Mouse (Mus musculus) duodenum, adult 2 months (tissue): ENCODE measurements around the gene 4930474N05Rik. TPM values are rescaled to one million over a fixed set of nuclear protein-coding genes. Genes with fewer than 3 reads are reported as not detected.

Experiments used
- polyA plus RNA-seq: library from polyadenylated mRNA; depleted of rRNA; stranded (reverse); fragments of >200 nt; gene quantifications from 2 replicates; pipeline ENCODE4 v1.2.3, GENCODE M21; 2012; ENCODE audit warnings: low replicate concordance; rRNA removed

Gene 4930474N05Rik
- not detected in 2 replicates for polyA plus RNA-seq

GRCm38 (mm10) chr14:36094617-36095016 lies at the start of gene 4930474N05Rik:
TSS of gene 4930474N05Rik (plus strand) at chr14:36094917.

